Mouse (Mus musculus) adrenal gland, postnatal 36 days (tissue): Measurements from ENCODE around the gene Efcab2. TPM values are rescaled to one million over a fixed set of nuclear protein-coding genes. Genes with fewer than 3 reads are reported as not detected.

ENCODE experiments used
- DNase-seq, 2 experiments: peaks; one replicate each; pipeline ENCODE4 v3.0.0; 2021; ENCODE audit warnings: mixed read lengths in 1 of 2
- long read RNA-seq, 2 experiments: library from polyadenylated mRNA; stranded (forward); transcript quantifications; one replicate each; pipeline ENCODE4 v2.0.0; 2021; ENCODE audit warnings: borderline sequencing depth in 2 of 2
- total RNA-seq, 2 experiments: library from RNA; stranded (reverse); gene quantifications; 2 replicates each; pipeline ENCODE4 v1.2.3; 2021

Gene Efcab2
- total RNA-seq: 1 to 10 TPM; 2.1 to 3.2 TPM
- long read RNA-seq, experiment 1, partial matches to known transcripts: 1 of 5 reads
- long read RNA-seq, experiment 1, other reads (novel, unspliced or antisense): 1 of 5 reads
- long read RNA-seq, experiment 2: 0 reads

DNA sequence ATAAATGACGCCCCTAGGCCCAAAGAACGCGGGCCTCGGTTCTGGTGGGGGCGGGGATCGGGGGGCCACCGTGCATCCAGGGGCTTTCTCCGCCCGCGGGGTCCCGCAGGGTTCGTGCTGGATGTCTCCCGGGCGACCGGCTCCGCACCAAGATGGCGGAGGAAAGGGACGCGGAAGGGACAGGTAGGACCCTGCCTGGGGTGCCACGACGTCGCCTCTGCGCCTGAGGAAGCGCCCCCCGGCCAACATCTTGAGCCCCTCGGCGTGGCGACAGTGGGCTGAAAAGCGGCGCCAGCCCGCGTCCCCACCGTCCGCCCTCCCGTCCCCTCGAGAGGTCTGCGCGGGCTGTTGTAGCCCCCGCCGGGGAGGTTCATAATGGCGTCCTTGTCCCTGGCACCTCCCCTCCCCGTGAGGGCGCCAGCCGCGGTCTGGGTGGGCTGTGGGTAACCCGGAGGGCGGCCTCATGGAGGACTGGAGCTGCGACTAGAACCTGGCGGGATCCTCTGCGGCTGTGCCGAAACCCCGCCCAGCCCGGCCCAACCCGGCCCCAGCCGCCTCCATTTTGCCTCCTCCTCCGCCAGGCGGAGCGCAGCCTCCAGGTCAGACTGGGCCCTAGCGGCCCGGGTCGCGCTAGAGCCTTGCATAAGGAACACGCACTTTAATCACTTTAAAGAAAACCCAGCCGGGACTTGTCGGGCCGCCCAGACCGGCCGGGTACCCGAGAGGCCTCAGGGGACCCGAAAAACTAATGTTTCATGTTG lies at the start of gene Efcab2:
Efcab2 (plus strand) TSS at position 135 of the 761 bp plus-strand sequence.
- DNase-seq: peak; percentile 93 to 95

DNA sequence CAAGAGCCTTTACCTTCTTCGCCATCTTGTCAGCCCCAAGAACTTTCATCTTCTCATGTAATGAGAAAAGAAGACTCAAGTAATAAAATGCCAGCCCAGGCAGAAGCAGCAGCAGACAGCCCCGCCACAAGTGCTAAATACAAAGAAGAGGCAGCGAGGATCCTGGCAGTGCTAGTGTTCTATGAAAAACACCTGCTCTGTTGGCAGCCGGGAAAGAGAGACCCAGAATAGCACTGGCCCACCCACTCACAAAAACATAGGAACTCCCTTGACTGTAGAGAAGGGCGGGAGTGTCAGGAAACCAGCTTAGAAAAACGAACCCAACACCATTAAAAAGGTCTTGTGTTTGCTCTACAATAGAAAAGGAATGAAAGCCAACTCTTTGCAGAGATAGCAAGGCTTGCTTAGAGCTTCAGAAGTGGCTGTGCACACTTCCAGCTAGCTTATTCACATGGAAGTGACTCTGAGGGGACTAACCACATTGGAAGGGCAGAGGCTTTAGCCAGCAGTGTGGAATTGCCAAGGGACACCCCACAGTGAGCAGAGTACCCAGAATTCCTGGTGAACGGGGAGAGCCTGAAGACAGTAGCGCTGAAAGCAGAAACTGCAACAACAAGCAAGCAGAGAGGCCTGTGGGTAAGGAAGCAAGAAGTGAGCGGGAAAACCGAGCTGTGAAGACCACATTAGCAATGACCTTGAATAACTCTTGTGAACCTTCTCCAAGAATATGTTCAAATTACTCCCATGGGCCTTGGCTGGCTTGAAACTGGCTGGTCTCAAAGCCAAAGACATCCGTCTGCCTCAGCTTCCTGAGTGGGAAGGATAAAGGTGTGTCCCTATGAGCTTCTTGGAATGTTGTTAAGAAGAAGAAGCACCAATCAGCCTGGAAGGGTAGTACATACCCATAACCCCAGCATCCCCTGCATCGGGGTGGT lies 47.8 kb upstream of the Efcab2 start:
- no peak for DNase-seq

- DNase-seq: no peak
Measured at GRCm38 (mm10) chr1:178360264-178360663, 45.6 kb upstream of the Efcab2 start.

DNA sequence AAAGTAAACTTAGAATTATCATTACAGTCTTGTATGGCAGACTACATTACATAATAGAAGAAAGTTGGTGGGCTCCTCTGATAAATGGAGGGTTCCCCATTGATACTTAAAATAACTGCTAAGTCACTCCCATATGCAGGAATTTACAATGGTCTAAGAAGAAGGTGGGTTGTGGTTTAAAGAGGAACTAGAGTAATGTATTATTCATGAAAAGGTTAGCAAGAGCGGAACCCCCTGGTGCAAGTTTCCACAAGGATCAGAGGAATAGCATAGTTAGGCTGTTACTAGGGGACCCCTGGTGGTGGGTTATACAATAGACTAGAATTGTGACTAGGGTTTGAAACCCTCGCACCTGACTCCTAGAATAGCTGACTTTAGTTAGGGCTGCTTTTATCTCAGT lies 45.2 kb upstream of the Efcab2 start:
- no peak for DNase-seq

DNA sequence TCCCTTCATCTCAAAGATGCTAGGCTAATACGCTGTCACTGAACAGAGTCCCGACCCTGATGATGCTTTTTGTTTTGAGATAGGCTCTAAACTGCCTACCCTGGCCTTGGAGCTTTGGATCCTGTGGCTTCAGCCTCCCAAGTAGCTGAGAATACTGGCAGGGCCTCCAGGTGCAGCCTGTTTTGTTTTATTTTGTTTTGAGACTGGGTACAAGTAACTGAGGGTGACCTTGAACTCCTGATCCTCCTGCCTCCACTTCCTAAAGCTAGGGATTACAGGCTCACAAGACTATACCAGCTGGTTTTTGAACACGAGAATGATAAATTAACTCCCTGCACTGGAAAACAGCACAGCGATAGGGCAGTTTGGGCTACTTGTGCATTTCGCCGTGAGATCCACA lies 40.7 kb upstream of the Efcab2 start:
- no peak for DNase-seq

DNA sequence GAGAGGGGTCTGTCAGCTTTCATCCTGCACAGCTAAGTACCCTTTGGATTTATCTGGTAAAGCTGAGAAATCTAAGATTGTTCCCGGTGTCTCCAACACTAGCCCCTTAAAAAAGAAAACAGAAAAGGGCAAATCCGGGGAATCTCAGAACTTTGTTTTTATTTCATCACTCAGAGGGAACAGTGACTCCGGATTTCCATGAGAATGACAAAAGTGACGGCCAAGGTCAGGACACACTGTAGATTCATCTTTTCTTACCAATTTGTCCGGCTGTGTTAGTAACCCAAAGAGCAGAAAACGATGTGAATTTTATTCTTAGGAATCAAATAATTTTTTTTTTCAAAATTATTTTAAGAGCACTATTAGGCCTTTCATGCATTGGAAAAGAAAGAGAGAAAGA lies 37.8 kb upstream of the Efcab2 start:
- peak; percentile 62 to 68 for DNase-seq

GRCm38 (mm10) chr1:178368548-178369271 lies 37.2 kb upstream of the Efcab2 start:
- DNase-seq: peak; percentile 93 to 95

- DNase-seq: peak; percentile 48 to 66
Measured at GRCm38 (mm10) chr1:178369272-178369651, 36.6 kb upstream of the Efcab2 start.

DNA sequence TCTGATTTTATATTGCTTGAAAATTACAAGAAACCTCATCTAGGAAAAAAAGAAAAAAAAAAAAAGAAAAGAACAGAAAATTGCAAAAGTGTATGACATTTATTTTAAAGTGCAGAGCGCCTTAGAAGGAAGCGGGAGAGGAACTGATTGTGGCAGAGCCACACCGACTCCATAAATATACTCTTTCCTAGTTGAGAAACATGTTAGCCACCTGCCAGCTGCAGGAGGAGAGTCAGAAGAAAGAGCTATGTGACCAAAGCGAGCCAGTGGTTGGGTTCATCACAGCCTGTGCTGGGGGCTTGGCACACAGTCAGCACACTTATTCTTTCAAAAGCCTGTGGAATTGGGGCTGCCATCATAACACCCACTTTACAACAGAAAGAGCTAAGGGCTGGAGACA lies 33.2 kb upstream of the Efcab2 start:
- no peak for DNase-seq

GRCm38 (mm10) chr1:178375381-178375780 lies 30.5 kb upstream of the Efcab2 start:
- DNase-seq: no peak

DNA sequence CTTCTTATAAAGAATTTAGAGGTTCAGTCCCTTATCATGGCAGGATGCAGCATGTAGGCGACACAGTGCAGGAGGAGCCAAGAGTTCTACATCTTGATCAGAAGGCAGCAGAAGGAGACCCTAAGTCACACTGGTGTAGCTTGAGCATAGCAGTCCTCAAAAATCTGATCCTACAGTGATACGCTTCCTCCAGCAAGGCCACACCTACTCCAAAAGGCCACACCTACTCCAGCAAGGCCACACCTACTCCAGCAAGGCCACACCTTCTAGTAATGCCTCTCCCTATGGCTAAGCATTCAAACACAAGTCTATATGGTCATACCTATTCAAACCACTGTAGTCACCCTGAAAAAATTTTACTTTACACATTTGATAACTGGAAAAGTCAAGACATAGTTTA lies 29.8 kb upstream of the Efcab2 start:
- no peak for DNase-seq

- DNase-seq: no peak
Measured at GRCm38 (mm10) chr1:178376907-178377306, 29.0 kb upstream of the Efcab2 start.

- DNase-seq: no peak
Measured at GRCm38 (mm10) chr1:178378115-178378514, 27.8 kb upstream of the Efcab2 start.

DNA sequence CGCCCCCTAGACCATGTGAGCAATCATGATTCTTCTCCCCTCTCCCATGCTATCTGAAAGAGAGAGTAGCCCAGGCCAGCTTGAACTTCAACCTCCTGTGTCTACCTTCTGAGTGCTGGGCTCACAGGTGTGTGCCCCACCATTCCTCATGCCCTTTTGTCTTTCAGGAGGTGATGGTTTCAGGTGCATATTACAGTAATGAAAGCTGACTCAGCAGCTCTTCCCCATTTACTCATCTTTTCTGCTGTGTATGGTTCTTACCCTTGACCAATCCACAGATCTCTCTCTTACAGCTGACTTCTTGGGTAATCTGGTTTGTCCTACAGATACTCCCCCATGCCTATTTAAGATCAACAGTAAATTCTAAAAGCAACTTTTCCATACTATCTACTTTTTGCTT lies 26.7 kb upstream of the Efcab2 start:
- no peak for DNase-seq

DNA sequence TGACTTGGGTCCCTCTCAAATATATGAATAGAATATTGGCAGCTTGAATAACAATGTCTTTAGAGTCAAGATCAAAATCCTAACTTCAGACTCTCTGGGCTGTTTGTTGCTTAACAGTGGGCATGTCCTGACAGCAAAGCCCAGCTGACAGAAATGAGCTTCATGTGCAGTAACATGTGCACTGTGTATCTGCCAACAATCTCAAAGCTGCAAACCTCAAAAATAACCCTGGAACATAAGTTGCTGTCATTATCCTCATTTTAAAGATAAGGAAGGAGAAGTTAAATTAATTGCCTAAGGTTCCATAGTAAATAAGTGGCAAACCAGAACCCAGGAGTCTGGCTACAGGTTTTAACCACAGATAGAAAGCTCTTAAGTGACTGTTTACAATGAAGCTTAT lies 23.7 kb upstream of the Efcab2 start:
- DNase-seq: no peak

GRCm38 (mm10) chr1:178388802-178389201 lies 17.1 kb upstream of the Efcab2 start:
- no peak for DNase-seq

DNA sequence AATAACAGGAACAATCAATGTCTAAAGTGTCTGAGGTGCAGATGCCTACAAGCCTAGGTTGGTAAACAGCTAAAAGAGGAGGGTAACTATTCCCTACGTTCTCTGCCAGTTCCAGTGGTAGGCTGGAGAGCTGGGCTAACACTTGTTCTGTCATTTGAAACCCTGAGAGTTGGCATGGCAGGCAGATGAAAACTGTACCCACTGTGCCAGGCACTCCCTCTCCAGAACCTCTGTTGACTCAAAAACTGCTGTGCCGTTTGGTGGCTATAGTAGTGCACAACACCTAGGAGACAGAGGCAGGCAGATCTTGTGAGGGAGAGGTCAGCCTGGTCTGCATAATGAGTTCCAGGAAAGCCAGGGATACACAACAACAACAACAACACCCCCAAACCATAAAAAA lies 16.5 kb upstream of the Efcab2 start:
- DNase-seq: no peak

DNA sequence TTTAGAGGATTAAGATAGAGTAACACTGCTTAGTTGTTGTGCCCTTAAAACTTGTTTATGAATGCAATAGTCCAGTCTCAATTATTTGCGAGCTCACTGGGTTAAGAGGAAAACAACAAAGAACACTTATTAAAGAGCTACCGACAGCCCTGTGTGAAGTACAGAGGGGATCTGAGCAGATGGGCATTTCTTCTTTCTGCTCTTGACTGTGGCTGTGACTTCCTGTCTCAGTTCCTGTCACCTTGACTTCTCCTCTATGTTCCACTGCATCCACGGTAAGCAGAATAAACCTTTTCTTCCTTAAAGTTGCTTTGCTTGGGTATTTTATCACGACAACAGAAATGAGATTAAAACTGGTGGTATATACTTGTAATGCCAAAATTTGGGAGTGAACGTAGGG lies 12.9 kb upstream of the Efcab2 start:
- no peak for DNase-seq

- DNase-seq: no peak
Measured at GRCm38 (mm10) chr1:178395091-178395490, 10.8 kb upstream of the Efcab2 start.

DNA sequence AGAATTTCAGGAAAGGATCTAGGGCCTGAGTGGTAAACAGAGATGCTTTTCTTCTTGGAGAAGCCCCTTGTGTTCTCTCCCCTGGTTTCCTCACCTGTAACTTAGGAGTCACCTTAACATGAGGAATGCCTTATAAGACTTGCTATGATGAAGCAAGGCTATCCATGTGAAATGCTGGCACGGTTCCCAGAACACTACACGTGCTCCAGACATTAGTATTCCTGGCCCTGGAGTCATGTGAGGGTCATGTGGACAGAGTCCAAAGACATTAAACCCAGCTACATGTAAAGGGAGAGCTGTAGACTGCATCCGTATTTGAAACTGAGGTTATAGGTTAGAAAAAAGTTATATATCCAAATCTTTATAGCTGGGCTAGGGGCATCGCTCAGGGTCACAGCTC lies 9.5 kb upstream of the Efcab2 start:
- DNase-seq: peak in 1 of 2 experiments; percentile 24

- DNase-seq: no peak
Measured at GRCm38 (mm10) chr1:178399879-178400278, 6.0 kb upstream of the Efcab2 start.

- DNase-seq: peak in 1 of 2 experiments; percentile 4
Measured at GRCm38 (mm10) chr1:178400652-178401051, 5.2 kb upstream of the Efcab2 start.
